Mouse (Mus musculus) forebrain, postnatal 0 days (tissue): ENCODE results near the gene Amt. TPM values are rescaled to one million over a fixed set of nuclear protein-coding genes. Genes with fewer than 3 reads are reported as not detected.

Experiments
- ATAC-seq: fragments of 200-750 bp; cut with Nextera tagmentation; 2 replicates; pipeline ENCODE4 v1.8.0; 2017; ENCODE audit warnings: mild to moderate bottlenecking, moderate library complexity
- DNase-seq: peaks from one replicate; pipeline ENCODE4 v3.0.0-alpha.2; 2015
- H3K27ac ChIP-seq: fragments of 300-500 bp; sonication (generic); 2 replicates; pipeline ENCODE4 v1.5.1; 2014; ENCODE audit warnings: low read depth, mild to moderate bottlenecking, antibody characterized with exemption, low read length, moderate library complexity, mixed read lengths
- H3K27me3 ChIP-seq: fragments of 300-500 bp; sonication (generic); 2 replicates; pipeline ENCODE4 v1.6.1; 2014; ENCODE audit warnings: mild to moderate bottlenecking, low read length, mixed read lengths; ENCODE audit not compliant: insufficient read depth
- H3K36me3 ChIP-seq: fragments of 300-500 bp; sonication (generic); 2 replicates; pipeline ENCODE4 v1.6.1; 2014; ENCODE audit warnings: mild to moderate bottlenecking, moderate library complexity; ENCODE audit not compliant: insufficient read depth
- H3K4me1 ChIP-seq: fragments of 300-500 bp; sonication (generic); 2 replicates; pipeline ENCODE4 v1.6.1; 2014; ENCODE audit warnings: antibody characterized with exemption; ENCODE audit not compliant: insufficient read depth
- H3K4me2 ChIP-seq: fragments of 300-500 bp; sonication (generic); 2 replicates; pipeline ENCODE4 v1.6.1; 2014; ENCODE audit warnings: low read depth, mild to moderate bottlenecking, moderate library complexity
- H3K4me3 ChIP-seq: fragments of 300-500 bp; sonication (generic); 2 replicates; pipeline ENCODE4 v1.5.1; 2014; ENCODE audit warnings: low read depth, low read length, mixed read lengths
- H3K9ac ChIP-seq: fragments of 300-500 bp; sonication (generic); 2 replicates; pipeline ENCODE4 v1.6.1; 2014; ENCODE audit warnings: mild to moderate bottlenecking
- H3K9me3 ChIP-seq: fragments of 300-500 bp; sonication (generic); 2 replicates; pipeline ENCODE4 v1.6.1; 2016; ENCODE audit warnings: low read length
- CTCF ChIP-seq: sonication (generic); IDR thresholded peaks from 2 replicates; pipeline ENCODE4 v1.5.1; 2016; ENCODE audit warnings: antibody characterized with exemption, control low read depth, low read depth
- WGBS: fragments of 180-500 bp; shearing (Covaris S2); extraction: QIAGEN DNeasy Blood & Tissue Kit; methylation state at CpG from one replicate; pipeline ENCODE4 v1.1.7; 2014; 5-methylcytosine and 5-hydroxymethylcytosine counted together
- polyA plus RNA-seq: library from polyadenylated mRNA; unstranded; fragments of >200 nt; fragmentation: Nextera tagmentation; extraction: Ambion mirVana; gene quantifications from 2 replicates; pipeline ENCODE4 v1.2.1, GENCODE M21; 2015
- total RNA-seq: library from RNA; depleted of rRNA; stranded (reverse); fragments of >200 nt; gene quantifications from 2 replicates; pipeline ENCODE4 v1.2.3, GENCODE M21; 2014; rRNA removed

Gene Amt
- total RNA-seq, result 25.9 and 32.6 TPM in 2 replicates
- polyA plus RNA-seq, result 14.6 and 20.1 TPM in 2 replicates

GRCm38 (mm10) chr9:108296453-108297355, at the start of gene Amt:
TSS of gene Amt (plus strand) at chr9:108296853.
- peak; percentile 59 for ATAC-seq
- WGBS, result 19% methylated on average over 18 of the region's 18 CpGs
- no peak for DNase-seq
- Histone ChIP-seq H3K4me2 (peak within 1 kb of the TSS; percentile 28), H3K36me3 (peaks cover 42% of the 10 kb centered on the region), H3K27ac (peak within 1 kb of the TSS; percentile 29), H3K4me1 (no peaks in the 10 kb centered on the region), H3K4me3 (0 out of 2 replicates have a peak within 1 kb of the TSS, but pooled peaks have one; percentile 3), H3K9me3 (no peaks in the 10 kb centered on the region), H3K27me3 (no peaks in the 10 kb centered on the region), H3K9ac (no peak within 1 kb of the TSS)
- TF ChIP-seq CTCF, result no peak

GRCm38 (mm10) chr9:108248957-108249356, 47.7 kb upstream of the Amt start:
- no peak overlapping the region for H3K4me2 ChIP-seq

GRCm38 (mm10) chr9:108251877-108252276, 44.8 kb upstream of the Amt start:
- H3K4me1 ChIP-seq, result no peaks in the 10 kb centered on the region
- no peak for TF ChIP-seq CTCF
- H3K27me3 ChIP-seq, result no peaks in the 10 kb centered on the region
- 95% methylated on average over 6 of the region's 6 CpGs for WGBS
- ATAC-seq (no peak), DNase-seq (no peak)
- H3K9me3 ChIP-seq, result no peaks in the 10 kb centered on the region
- no peak overlapping the region for H3K9ac ChIP-seq
- peaks cover 22% of the 10 kb centered on the region for H3K36me3 ChIP-seq
- H3K4me3 ChIP-seq, result no peak overlapping the region
- no peak overlapping the region for H3K4me2 ChIP-seq
- H3K27ac ChIP-seq, result no peak overlapping the region

More at GRCm38 (mm10) chr9:108248957-108249356, 47.7 kb upstream of the Amt start:
- H3K36me3 ChIP-seq, result peaks cover 28% of the 10 kb centered on the region
- TF ChIP-seq CTCF, result no peak
- no peak overlapping the region for H3K27ac ChIP-seq
- no peaks in the 10 kb centered on the region for H3K27me3 ChIP-seq
- no peak overlapping the region for H3K4me3 ChIP-seq
- no peak for ATAC-seq
- H3K4me1 ChIP-seq, result no peaks in the 10 kb centered on the region
- no peaks in the 10 kb centered on the region for H3K9me3 ChIP-seq
- DNase-seq, result no peak
- no peak overlapping the region for H3K9ac ChIP-seq
- WGBS, result 74% methylated on average over 5 of the region's 5 CpGs

GRCm38 (mm10) chr9:108252766-108253165, 43.9 kb upstream of the Amt start:
- Histone ChIP-seq H3K4me2 (no peak overlapping the region), H3K36me3 (peaks cover 20% of the 10 kb centered on the region), H3K9ac (no peak overlapping the region), H3K4me3 (no peak overlapping the region), H3K27ac (no peak overlapping the region), H3K9me3 (no peaks in the 10 kb centered on the region), H3K4me1 (no peaks in the 10 kb centered on the region), H3K27me3 (no peaks in the 10 kb centered on the region)
- WGBS, result 97% methylated on average over 7 of the region's 7 CpGs
- DNase-seq (no peak), ATAC-seq (no peak)
- TF ChIP-seq CTCF, result no peak

GRCm38 (mm10) chr9:108260526-108260925, 36.1 kb upstream of the Amt start:
- no peaks in the 10 kb centered on the region for H3K36me3 ChIP-seq
- H3K4me2 ChIP-seq, result no peak overlapping the region
- DNase-seq, result no peak
- H3K4me3 ChIP-seq, result no peak overlapping the region
- no peak overlapping the region for H3K9ac ChIP-seq
- WGBS, result 83% methylated on average over 4 of the region's 4 CpGs
- no peaks in the 10 kb centered on the region for H3K27me3 ChIP-seq
- peaks cover 13% of the 10 kb centered on the region for H3K4me1 ChIP-seq
- no peak for ATAC-seq
- no peak for TF ChIP-seq CTCF
- no peaks in the 10 kb centered on the region for H3K9me3 ChIP-seq
- no peak overlapping the region for H3K27ac ChIP-seq

- Histone ChIP-seq H3K9me3 (no peaks in the 10 kb centered on the region), H3K27ac (no peak overlapping the region), H3K36me3 (no peaks in the 10 kb centered on the region), H3K4me3 (0 out of 2 replicates have a peak overlapping the region, but pooled peaks have one; percentile 74), H3K27me3 (no peaks in the 10 kb centered on the region), H3K4me2 (peak overlapping the region; percentile 76), H3K4me1 (peaks cover 13% of the 10 kb centered on the region), H3K9ac (peak overlapping the region; percentile 76; the same call in 1 of the 2 replicates)
- no peak for TF ChIP-seq CTCF
- DNase-seq (no peak), ATAC-seq (no peak)
- WGBS, result 81% methylated on average over 7 of the region's 7 CpGs
Observed at GRCm38 (mm10) chr9:108261865-108262264, 34.8 kb upstream of the Amt start.

GRCm38 (mm10) chr9:108262494-108263049, 34.1 kb upstream of the Amt start:
- no peak for ATAC-seq
- DNase-seq, result no peak
- Histone ChIP-seq H3K4me3 (peak overlapping the region; percentile 74), H3K4me2 (peak overlapping the region; percentile 76), H3K36me3 (no peaks in the 10 kb centered on the region), H3K9ac (peak overlapping the region; percentile 76), H3K27me3 (no peaks in the 10 kb centered on the region), H3K4me1 (peaks cover 13% of the 10 kb centered on the region), H3K27ac (peak overlapping the region; percentile 80; the same call in 1 of the 2 replicates), H3K9me3 (no peaks in the 10 kb centered on the region)
- no peak for TF ChIP-seq CTCF
- 35% methylated on average over 11 of the region's 11 CpGs for WGBS
